Mouse (Mus musculus): ENCODE results near the gene Mmachc. TPM values are rescaled to one million over a fixed set of nuclear protein-coding genes. Genes with fewer than 3 reads are reported as not detected.
"Not testable (repeated sequence)": the region's sequence is repeated elsewhere in the genome, so short reads cannot be mapped to it uniquely, and the experiment has no call there.

The Mmachc gene
- polyA plus RNA-seq, 1 experiment: 35.9 TPM

DNA sequence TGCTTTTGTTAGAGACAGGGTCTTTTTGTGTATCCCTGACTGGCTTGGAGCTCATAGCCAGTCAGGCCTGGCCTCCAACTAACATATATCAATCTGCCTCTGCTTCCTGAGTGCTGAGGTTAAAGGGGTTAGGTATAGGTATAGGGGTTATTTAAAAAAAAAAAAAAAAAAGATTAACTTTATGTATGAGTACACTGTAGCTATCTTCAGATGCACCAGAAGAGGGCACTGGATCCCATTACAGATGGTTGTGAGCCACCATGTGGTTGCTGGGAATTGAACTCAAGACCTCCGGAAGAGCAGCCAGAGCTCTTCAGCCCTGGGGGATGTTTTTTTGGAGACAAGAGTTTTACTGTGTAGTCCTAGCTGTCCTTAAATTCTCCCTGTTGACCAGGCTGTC, 46.2 kb downstream of the Mmachc start:
- Histone ChIP-seq H3K4me3 (ENCODE audit: low read depth, low read length) (no peak overlapping the region), H3K9me3 (replicated peaks; ENCODE audit: control insufficient read depth, insufficient read depth, low read length, poor library complexity, severe bottlenecking) (no peaks in the 10 kb centered on the region), H3K4me1 (ENCODE audit: control insufficient read depth, insufficient read depth, low read length) (no peaks in the 10 kb centered on the region), H3K9ac (ENCODE audit: low read depth, poor library complexity, severe bottlenecking) (no peak overlapping the region), H3K36me3 (ENCODE audit: control insufficient read depth, insufficient read depth, low read length, poor library complexity, severe bottlenecking) (no peaks in the 10 kb centered on the region), H3K27me3 (ENCODE audit: control insufficient read depth, insufficient read depth, low read length, poor library complexity, severe bottlenecking) (no peaks in the 10 kb centered on the region), H3K27ac (ENCODE audit: insufficient read depth, low read length) (no peak overlapping the region)
- TF ChIP-seq CTCF (IDR thresholded peaks at IDR 0.05; ENCODE audit: low read depth, low read length) (no peak), EP300 (IDR thresholded peaks at IDR 0.05; ENCODE audit: insufficient read depth, low read depth, low read length) (no peak), POLR2A (IDR thresholded peaks at IDR 0.05; ENCODE audit: insufficient read depth, low read length) (no peak)

DNA sequence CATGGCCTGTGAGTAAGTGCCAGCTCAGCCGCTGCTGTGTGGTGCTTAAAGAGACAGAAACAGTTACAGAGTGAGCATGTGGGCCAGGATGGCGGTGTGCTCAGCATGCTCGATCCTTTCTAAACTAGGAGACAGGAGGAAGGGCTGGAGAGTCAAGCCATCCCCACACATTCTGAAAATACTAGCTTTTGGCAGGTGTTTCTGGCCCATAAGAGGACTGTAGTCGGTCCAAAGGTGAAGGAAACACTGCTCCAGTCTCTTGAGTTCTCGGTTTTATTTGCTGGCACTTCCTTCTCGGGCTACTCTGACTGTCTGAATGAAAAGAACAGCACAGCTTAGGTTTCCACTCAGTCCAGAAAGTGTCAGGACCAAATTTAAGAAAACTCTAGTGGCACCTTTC, 47.4 kb downstream of the Mmachc start:
- no peak overlapping the region for H3K27ac ChIP-seq (ENCODE audit: insufficient read depth, low read length)
- no peak overlapping the region for H3K4me3 ChIP-seq (ENCODE audit: low read depth, low read length)
- H3K36me3 ChIP-seq (ENCODE audit: control insufficient read depth, insufficient read depth, low read length, poor library complexity, severe bottlenecking): no peaks in the 10 kb centered on the region
- H3K27me3 ChIP-seq (ENCODE audit: control insufficient read depth, insufficient read depth, low read length, poor library complexity, severe bottlenecking): no peaks in the 10 kb centered on the region
- H3K4me1 ChIP-seq (ENCODE audit: control insufficient read depth, insufficient read depth, low read length): peaks cover 2% of the 10 kb centered on the region
- no peaks in the 10 kb centered on the region for H3K9me3 ChIP-seq (replicated peaks; ENCODE audit: control insufficient read depth, insufficient read depth, low read length, poor library complexity, severe bottlenecking)
- H3K9ac ChIP-seq (ENCODE audit: low read depth, poor library complexity, severe bottlenecking): no peak overlapping the region
- TF ChIP-seq CTCF (IDR thresholded peaks at IDR 0.05; ENCODE audit: low read depth, low read length) (no peak), EP300 (IDR thresholded peaks at IDR 0.05; ENCODE audit: insufficient read depth, low read depth, low read length) (no peak), POLR2A (IDR thresholded peaks at IDR 0.05; ENCODE audit: insufficient read depth, low read length) (no peak)

DNA sequence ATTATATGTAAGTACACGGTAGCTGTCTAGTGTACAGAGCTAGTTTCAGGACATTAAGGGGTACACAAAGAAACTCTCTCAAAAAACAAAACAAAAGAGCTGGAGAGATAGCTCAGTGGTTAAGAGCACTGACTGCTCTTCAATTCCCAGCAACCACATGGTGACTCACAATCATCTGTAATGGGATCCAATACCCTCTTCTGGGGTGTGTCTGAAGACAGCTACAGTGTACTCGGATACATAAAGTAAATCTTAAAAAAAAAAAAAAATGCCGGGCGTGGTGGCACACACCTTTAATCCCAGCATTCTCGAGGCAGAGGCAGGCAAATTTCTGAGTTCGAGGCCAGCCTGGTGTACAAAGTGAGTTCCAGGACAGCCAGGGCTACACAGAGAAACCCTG, 48.3 kb downstream of the Mmachc start:
- not testable (repeated sequence) for H3K9ac ChIP-seq (ENCODE audit: low read depth, poor library complexity, severe bottlenecking); H3K36me3 ChIP-seq (ENCODE audit: control insufficient read depth, insufficient read depth, low read length, poor library complexity, severe bottlenecking); H3K9me3 ChIP-seq (replicated peaks; ENCODE audit: control insufficient read depth, insufficient read depth, low read length, poor library complexity, severe bottlenecking); H3K4me1 ChIP-seq (ENCODE audit: control insufficient read depth, insufficient read depth, low read length); H3K27ac ChIP-seq (ENCODE audit: insufficient read depth, low read length); H3K4me3 ChIP-seq (ENCODE audit: low read depth, low read length); H3K27me3 ChIP-seq (ENCODE audit: control insufficient read depth, insufficient read depth, low read length, poor library complexity, severe bottlenecking)

DNA sequence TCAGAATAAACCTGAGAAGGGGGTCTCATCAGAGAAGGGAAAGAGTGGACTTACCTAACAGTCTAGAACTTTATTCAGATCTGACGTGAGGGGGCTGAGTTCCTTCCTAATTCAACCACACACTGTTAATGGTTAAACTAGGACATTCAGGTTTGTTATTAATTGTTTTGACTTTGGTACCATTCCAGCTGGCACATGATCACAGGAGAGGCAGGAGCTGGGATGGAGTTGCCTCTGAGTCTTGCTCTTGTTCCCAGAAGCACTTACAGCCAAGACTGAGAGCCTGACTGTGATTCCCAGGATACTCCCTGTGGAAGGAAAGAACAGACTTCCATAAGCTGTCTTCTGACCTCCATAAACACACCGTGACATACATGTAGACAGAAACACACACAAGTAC, 48.7 kb downstream of the Mmachc start:
- H3K27me3 ChIP-seq (ENCODE audit: control insufficient read depth, insufficient read depth, low read length, poor library complexity, severe bottlenecking): no peaks in the 10 kb centered on the region
- H3K27ac ChIP-seq (ENCODE audit: insufficient read depth, low read length): no peak overlapping the region
- peaks cover 2% of the 10 kb centered on the region for H3K4me1 ChIP-seq (ENCODE audit: control insufficient read depth, insufficient read depth, low read length)
- no peaks in the 10 kb centered on the region for H3K36me3 ChIP-seq (ENCODE audit: control insufficient read depth, insufficient read depth, low read length, poor library complexity, severe bottlenecking)
- TF ChIP-seq CTCF (IDR thresholded peaks at IDR 0.05; ENCODE audit: low read depth, low read length) (no peak), EP300 (IDR thresholded peaks at IDR 0.05; ENCODE audit: insufficient read depth, low read depth, low read length) (no peak), POLR2A (IDR thresholded peaks at IDR 0.05; ENCODE audit: insufficient read depth, low read length) (no peak)
- no peaks in the 10 kb centered on the region for H3K9me3 ChIP-seq (replicated peaks; ENCODE audit: control insufficient read depth, insufficient read depth, low read length, poor library complexity, severe bottlenecking)
- H3K9ac ChIP-seq (ENCODE audit: low read depth, poor library complexity, severe bottlenecking): no peak overlapping the region
- no peak overlapping the region for H3K4me3 ChIP-seq (ENCODE audit: low read depth, low read length)

DNA sequence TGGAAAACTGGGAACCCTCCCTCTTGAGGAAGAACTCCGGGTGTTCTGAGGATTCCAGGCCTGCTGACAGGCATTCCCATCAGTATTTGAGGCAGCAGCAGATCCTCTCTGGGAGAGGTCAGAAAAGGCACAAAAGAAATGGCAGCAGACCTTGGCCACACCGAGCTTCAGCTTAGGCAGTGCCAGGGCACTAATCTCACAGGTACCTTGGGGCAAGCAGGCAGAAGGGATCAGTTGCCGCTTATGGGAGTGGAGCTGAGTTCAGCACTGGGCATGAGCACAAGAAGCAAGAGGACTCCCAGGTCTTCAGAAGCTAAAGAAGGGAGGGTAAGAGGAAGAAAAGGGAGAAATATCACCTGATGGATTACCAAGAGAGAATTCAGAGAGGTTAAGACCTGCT, 50.2 kb downstream of the Mmachc start:
- Histone ChIP-seq H3K9ac (ENCODE audit: low read depth, poor library complexity, severe bottlenecking) (no peak overlapping the region), H3K4me1 (ENCODE audit: control insufficient read depth, insufficient read depth, low read length) (peaks cover 2% of the 10 kb centered on the region), H3K27ac (ENCODE audit: insufficient read depth, low read length) (no peak overlapping the region), H3K36me3 (ENCODE audit: control insufficient read depth, insufficient read depth, low read length, poor library complexity, severe bottlenecking) (no peaks in the 10 kb centered on the region), H3K27me3 (ENCODE audit: control insufficient read depth, insufficient read depth, low read length, poor library complexity, severe bottlenecking) (no peaks in the 10 kb centered on the region), H3K4me3 (ENCODE audit: low read depth, low read length) (no peak overlapping the region), H3K9me3 (replicated peaks; ENCODE audit: control insufficient read depth, insufficient read depth, low read length, poor library complexity, severe bottlenecking) (no peaks in the 10 kb centered on the region)
- TF ChIP-seq CTCF (IDR thresholded peaks at IDR 0.05; ENCODE audit: low read depth, low read length): no peak
- TF ChIP-seq POLR2A (IDR thresholded peaks at IDR 0.05; ENCODE audit: insufficient read depth, low read length): no peak

DNA sequence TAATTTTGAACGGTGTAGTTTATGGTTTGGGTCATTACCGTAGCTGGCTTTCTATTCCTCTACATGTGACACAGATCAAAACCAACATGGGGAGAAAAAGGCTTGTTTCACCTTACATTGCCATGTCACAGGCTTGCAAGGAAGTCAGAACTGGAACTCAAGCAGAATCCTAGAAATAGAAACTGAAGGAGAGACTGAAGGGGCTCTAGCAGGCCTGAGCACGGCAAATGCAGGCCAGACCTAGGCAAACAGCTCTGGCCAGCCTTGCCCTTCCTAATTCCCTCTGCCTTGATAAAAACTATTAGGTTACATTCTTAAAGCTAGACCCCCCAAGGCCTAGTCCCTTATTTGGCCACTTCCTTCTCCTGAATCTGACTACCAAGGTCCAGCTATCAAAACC, 52.5 kb downstream of the Mmachc start:
- H3K27me3 ChIP-seq (ENCODE audit: control insufficient read depth, insufficient read depth, low read length, poor library complexity, severe bottlenecking): no peaks in the 10 kb centered on the region
- TF ChIP-seq EP300 (IDR thresholded peaks at IDR 0.05; ENCODE audit: insufficient read depth, low read depth, low read length) (no peak), POLR2A (IDR thresholded peaks at IDR 0.05; ENCODE audit: insufficient read depth, low read length) (no peak), CTCF (IDR thresholded peaks at IDR 0.05; ENCODE audit: low read depth, low read length) (no peak)
- no peak overlapping the region for H3K4me3 ChIP-seq (ENCODE audit: low read depth, low read length)
- H3K27ac ChIP-seq (ENCODE audit: insufficient read depth, low read length): peak overlapping the region; percentile 85
- H3K9ac ChIP-seq (ENCODE audit: low read depth, poor library complexity, severe bottlenecking): peak overlapping the region; percentile 29; the same call in 1 of the 2 replicates
- no peaks in the 10 kb centered on the region for H3K9me3 ChIP-seq (replicated peaks; ENCODE audit: control insufficient read depth, insufficient read depth, low read length, poor library complexity, severe bottlenecking)
- no peaks in the 10 kb centered on the region for H3K36me3 ChIP-seq (ENCODE audit: control insufficient read depth, insufficient read depth, low read length, poor library complexity, severe bottlenecking)
- peaks cover 2% of the 10 kb centered on the region for H3K4me1 ChIP-seq (ENCODE audit: control insufficient read depth, insufficient read depth, low read length)

Data from ES-Bruce4 (cell line).